Mouse (Mus musculus) left cerebral cortex, postnatal 25 days (tissue): ENCODE results near the gene Ccdc71. TPM values are rescaled to one million over a fixed set of nuclear protein-coding genes. Genes with fewer than 3 reads are reported as not detected.

Experiments used
- DNase-seq, 2 experiments: peaks; one replicate each; pipeline ENCODE4 v3.0.0; 2022; ENCODE audit warnings: low spot score in 2 of 2, mixed read lengths in 1 of 2
- intact Hi-C: fragments of 180-260 bp; cut with DNase I; formaldehyde crosslinking; loops from one replicate; pipeline ENCODE4 v1.15.1; 2025
- total RNA-seq, 2 experiments: library from RNA; stranded (reverse); gene quantifications; 2 replicates each; pipeline ENCODE4 v1.2.3; 2021

Ccdc71 gene
- total RNA-seq, 2 experiments from 2014 or later, result 40.3 to 42.2 TPM

DNA sequence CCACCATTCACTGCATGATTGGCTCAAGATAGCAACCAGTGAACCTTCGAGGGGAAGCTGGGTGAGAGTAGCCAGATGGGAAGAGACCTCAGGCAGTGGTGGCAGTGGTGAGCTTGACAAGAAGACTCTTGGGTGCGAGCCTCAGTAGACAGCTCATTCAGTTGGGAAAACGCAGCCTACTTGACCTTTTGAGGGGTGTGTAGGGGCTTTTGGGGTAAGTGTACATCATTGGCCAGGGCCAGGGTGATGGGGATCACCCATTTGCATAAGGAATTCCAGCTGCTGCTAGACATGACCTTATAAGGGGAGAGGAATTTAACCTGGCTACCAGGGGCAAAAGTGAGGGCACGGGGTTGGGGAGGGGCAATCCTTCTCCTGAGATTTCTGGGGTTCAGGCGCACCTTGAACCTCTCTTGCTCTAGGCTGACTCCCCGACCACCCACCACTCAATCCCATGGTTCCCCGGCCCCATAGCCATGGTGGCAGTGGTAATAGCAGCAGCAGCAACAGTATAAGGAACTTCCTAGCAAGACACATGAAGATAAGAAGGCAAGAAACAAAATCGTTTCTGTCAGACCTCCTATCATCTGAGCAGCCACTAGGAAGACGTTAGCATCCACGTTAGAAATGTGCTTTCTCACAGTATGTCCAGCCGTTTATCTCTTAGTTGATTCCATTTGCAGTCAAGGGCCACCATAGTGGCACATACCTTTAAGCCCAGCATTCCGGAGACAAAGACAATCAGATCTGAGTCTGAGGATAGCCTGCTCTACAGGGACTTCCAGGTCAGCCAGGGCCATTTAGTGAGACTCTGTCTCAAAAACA, 4.4 kb upstream of the Ccdc71 start:
- intact Hi-C loops, result no loop called here
- no peak for DNase-seq

DNA sequence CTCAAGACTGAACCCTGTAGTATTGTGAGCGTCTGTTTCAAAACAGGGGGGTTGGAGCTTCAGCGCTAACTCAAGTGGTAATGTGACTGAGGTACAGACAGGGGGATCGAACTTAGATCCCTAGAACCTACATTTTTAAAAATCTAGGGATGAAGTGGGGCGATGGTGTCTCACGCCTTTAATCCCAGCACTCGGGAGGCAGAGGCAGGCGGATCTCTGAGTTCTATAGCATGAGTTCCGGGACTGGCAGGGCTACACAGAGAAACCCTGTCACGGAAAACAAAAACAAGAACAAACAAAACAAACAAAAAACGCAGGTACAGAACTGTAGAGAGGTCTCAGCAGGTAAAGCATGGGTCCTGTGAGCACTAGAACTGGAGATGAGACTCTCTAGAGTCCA, 3.4 kb upstream of the Ccdc71 start:
- no peak for DNase-seq
- intact Hi-C loops, result no loop called here

DNA sequence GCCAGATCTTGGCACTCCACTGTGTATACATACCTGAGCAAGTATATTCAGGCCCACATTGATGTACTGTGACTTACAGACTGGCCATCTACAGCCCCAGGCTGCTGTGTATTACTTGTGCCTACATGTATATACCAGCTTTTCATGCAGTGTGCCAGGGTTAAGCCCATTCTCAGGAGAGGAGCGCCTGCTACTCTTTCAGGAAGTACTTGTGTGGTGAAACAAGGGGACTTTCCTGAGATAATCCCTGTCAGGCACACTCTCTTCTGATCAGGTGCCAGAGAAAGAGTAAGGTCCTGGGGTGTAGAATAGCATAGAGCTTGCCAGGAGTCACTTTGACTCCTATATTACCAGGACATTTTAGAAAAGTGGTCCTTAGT, 398 bp upstream of the Ccdc71 start:
- DNase-seq, result no peak
- intact Hi-C loops, result no loop called here

DNA sequence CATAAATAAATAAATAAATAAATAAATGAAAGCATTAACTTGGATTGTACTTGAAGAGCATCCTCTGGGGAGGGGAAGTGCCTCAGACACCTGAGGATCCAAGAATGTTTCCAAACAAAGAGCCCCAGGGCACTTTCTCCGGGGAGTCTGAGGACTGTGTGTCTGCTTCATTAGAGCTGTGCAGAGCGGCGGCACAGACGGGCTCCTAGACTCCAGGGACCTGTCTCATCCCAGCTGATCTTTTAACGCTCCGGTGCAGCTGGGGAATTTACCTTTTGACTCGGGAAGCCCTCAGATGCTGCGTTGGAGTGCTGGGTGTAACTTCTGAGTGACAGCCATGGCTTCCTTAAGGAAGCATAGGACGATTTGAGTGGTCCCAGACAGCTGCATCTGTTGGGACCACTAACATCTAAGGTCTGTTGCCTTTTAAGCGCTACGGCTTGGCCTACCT, 879 bp downstream of the Ccdc71 start, which contains the start of gene Klhdc8b:
TSS of gene Klhdc8b (minus strand) at position 401 of the 451 bp plus-strand sequence.
- no peak for DNase-seq
- intact Hi-C loops, result no loop called here

DNA sequence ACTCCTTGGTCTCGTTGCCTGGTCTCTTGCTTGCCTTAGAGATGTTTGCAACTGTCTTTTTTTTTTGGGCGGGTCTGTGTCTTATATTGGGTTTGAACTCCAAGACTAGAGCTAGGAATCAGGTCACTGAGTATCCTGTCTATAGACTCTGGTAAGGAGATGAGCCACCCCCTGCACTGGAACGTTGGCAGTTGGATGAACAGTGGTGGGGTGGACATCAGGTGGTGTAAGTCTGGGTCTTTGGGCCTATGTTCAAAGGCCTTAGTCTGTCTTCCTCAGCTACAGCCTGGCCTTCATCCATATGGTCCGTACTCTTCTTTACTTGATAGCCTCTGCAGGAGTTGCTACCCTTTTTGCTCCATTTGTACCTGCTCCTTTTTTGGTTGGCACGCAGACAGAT, 1.3 kb downstream of the Ccdc71 start:
- intact Hi-C loops, result no loop called here
- DNase-seq, result no peak

DNA sequence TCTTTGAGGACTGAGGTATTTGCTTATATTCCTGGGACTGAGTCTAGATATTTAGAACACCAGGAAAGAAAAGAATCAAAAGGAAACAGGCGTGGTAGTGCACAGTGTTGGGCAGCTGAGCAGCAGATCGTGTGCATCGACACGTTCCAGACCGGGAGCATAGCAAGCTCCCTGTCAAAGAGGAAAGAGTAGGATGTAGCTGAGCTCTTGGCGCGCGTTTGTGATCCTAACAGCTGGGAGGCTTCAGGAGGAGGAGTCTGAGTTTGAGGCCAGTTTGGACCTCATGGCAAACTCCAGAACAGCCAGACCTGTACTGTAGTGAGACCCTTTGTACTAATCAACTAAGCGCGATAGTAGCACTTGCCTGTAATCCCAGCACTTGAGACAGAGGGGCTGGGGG, 1.9 kb downstream of the Ccdc71 start:
- DNase-seq, result no peak
- intact Hi-C loops, result no loop called here

DNA sequence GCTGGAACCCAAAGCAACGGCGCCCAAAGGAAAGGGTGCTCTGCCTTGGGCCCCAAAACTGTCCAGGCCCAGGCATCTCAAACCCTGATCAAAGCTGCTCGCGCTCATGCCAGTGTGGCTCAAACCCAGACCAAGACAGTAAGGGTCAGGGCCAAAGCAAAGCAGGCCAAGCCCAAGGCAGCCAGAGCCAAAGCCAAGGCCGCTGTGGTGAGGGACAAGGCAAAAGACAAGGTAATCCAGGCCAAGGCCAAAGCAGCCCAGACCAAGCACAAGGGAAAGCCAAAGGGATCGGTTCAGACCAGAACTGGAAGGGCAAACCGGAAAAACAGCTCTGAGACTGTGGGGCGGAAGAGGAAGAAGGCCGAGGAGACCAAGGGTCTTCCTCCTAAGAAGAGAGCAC, 3.4 kb downstream of the Ccdc71 start:
- intact Hi-C loops, result no loop called here

DNA sequence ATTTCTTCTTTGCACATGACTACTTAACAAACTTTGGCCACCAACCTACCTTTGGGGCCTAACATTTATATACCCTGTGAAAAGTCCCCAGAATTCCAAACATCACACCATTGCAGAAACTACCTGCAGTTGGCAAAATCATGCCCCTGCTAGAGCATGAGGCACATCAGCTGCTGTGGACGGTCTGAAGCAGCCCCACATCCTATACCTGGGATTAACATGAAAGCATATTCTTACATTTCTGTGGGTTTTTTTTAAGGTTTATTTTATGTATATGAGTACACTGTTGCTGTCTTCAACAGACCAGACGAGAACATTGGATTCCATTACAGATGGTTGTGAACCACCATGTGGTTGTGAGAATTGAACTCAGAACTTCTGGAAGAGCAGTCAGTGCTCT, 5.9 kb downstream of the Ccdc71 start:
- DNase-seq, result no peak
- intact Hi-C loops, result no loop called here

More for the DNA sequence above, 3.4 kb downstream of the Ccdc71 start:
- no peak for DNase-seq

DNA sequence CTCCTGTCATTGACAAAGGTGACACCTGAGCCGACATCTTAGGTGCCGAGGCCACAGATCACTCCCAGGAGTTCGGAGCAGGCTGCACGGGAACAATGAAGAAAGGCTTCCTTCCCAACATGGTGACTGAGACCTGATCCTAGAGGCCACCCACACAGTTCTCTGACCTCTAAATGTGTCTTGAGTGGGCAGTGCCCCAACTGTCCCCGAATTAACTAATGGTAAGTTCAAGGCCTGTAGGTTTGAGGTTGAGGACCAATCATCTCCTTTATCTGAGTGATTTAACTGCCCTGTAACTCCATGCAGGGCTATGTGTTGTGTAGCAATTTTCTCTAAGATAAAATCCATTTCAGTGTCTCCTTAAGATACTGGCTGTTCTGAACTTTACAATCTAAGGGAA, 9.1 kb downstream of the Ccdc71 start:
- no peak for DNase-seq
- intact Hi-C loops, result no loop called here

DNA sequence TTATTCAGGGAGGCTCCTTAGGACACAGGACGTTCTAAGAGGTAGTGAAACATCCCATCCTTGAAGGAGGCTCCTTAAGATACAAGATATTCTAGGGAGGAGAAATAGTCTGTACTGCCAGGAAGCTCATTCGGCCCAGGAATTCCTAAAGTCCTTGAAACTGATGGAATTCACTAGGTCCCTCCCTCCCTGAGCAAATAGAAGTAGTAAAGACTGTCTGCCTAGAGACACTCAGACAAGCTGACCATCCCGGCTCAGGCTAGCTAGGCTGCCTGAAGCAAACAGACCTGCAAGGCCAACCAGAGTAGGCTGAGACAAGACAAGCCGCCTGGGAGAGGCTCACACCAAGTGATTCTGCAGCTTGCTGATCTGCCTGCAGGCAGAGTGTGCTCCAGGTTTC, 9.5 kb downstream of the Ccdc71 start:
- no peak for DNase-seq
- intact Hi-C loops, result no loop called here

DNA sequence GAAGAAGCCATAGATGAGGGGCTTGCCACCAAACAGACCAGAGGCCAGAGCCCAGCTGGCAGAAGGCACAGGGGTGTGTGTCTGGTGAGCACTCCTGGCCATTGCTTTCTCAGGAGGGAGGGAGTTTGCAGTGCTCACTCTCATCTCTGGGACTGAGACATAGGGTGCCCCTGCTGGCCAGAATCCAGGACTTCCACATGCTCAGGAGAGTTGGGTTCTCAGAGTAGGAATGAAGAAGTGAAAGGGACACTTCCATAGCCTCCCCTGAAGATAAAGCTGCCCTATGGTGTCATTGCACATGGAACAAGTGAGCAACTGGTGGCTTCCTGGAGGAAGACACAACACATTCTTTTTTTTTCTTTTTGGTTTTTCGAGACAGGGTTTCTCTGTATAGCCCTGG, 14.2 kb downstream of the Ccdc71 start:
- DNase-seq, result no peak
- intact Hi-C loops, result no loop called here

DNA sequence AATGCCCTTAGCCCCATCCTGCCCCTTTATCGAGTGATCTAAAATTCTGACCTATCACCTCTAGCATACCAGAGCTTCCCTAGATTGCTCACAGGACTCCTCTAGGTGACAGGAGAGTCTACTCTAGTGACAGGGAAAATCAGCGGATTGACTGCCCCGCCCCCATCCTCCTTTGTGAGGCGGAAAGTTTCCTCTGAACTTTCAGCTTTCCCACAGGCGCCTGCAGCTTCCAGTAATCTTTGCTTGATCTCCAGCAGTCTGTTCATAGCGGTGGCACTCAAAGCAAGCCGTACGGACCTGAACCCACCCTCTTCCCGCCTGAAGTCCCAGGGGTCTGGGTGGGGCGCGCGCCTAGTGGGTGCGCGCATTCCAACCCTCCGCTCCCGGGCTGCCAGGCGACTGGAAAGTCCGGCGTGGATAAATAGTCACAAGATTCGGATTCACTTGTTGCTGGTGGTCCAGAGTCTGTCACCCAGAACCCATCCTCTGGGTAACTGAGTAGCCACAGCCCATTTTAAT, 18.4 kb downstream of the Ccdc71 start:
- peak in 1 of 2 experiments; percentile 33 for DNase-seq
- intact Hi-C loops, result no loop called here

DNA sequence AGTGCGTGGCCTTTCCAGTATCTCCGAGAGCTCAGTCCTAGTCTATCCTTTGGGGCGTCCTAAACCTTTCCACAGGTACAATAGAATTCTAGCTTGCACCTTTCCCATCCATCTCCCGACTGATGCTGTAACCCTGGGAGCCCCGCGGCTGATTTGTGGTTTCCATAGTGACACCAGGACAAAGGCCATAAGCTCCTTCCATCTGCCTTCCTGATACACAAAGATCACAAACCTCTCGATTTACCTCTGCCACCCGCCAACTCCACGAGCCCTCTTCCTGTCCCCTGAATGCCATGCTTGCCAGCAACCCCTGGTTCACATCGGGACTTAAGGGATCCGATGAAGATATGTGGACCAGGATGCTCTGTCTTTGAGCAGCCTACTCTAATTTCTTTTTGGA, 18.9 kb downstream of the Ccdc71 start:
- intact Hi-C loops, result no loop called here
- DNase-seq, result no peak

DNA sequence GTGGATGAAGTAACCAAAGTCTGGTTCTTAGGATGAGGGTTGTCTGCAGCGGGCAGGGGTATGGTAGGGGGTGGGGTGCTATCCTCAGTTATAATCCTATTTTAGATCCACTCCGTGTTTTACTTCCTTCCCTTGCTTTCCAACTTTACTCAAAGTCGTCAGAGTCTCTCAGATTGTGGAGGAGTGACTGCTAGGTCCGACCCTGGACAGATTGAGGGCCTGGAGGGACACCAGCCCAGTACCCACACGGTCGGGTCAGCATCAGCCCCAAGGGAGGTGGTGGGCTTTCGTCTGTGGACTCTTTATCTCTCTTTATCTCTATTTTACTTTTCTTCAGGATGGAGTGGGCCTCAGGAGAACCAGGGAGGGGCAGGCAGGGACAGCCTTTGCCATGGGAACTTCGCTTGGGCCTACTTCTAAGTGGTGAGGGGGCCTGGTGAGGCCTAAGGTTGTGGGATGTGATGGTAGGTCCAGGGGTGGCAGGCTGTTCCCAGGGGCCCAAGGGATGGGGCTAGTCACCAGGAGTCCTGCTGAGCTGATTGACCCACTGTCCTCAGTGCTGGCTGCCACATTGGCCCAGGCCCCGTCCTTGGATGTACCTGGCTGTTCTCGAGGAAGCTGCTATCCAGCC, 19.5 kb downstream of the Ccdc71 start, which contains the start of gene Lamb2:
TSS of gene Lamb2 (plus strand) at position 16 of the 631 bp plus-strand sequence.
- intact Hi-C loops, result no loop called here
- peak in 1 of 2 experiments; percentile 14 for DNase-seq

DNA sequence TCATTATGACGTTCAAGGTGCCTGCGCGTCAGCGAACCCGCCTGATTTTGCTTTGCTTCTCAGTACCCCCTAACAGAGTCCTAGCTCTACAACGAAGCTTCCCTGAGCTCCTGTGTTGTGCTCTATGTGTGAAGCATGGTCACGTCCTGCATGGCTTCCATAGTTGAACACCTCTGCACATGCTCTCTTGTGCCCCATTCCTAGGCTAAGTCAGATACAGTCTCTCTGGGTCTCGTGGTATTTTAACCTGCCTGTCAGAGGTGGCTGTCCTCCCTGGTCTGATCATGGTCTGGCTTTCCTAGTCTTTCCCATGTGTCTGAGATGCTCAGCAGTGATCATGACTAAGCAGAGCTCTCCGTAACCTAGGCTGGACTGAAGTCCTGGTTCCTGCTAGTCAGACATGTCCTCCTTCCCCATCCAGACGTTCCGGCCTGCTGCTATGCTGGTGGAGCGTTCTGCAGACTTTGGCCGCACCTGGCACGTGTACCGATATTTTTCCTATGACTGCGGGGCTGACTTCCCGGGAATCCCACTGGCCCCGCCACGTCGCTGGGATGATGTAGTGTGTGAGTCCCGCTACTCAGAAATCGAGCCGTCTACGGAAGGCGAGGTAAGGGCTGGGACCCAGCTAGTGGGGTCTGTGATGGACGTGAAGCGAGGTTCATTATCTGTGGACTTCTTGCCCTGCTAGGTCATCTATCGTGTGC, 20.6 kb downstream of the Ccdc71 start:
- intact Hi-C loops, result no loop called here
- DNase-seq, result no peak

DNA sequence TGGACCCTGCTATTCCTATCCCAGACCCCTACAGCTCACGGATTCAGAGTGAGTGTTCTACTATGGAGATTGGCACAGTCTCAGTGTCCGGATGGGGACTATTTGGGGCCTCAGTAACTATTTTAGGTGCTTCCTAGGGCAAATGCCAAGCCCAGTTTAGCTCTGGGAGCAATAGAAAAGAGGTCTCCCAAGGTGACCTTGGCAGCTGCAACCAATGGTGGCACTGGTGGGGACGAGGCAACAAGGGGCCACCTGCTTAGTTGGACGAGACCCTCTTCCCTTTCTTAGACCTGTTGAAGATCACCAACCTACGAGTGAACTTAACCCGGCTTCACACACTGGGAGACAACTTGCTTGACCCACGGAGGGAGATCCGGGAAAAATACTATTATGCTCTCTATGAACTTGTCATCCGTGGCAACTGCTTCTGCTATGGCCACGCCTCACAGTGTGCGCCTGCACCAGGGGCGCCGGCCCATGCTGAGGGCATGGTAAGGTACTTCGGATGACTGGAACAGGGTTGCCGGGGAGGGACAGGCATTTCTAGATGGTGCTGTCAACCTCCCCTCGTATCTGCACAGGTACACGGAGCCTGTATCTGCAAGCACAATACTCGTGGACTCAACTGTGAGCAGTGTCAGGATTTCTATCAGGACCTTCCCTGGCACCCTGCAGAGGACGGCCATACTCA, 21.3 kb downstream of the Ccdc71 start:
- intact Hi-C loops, result no loop called here

DNA sequence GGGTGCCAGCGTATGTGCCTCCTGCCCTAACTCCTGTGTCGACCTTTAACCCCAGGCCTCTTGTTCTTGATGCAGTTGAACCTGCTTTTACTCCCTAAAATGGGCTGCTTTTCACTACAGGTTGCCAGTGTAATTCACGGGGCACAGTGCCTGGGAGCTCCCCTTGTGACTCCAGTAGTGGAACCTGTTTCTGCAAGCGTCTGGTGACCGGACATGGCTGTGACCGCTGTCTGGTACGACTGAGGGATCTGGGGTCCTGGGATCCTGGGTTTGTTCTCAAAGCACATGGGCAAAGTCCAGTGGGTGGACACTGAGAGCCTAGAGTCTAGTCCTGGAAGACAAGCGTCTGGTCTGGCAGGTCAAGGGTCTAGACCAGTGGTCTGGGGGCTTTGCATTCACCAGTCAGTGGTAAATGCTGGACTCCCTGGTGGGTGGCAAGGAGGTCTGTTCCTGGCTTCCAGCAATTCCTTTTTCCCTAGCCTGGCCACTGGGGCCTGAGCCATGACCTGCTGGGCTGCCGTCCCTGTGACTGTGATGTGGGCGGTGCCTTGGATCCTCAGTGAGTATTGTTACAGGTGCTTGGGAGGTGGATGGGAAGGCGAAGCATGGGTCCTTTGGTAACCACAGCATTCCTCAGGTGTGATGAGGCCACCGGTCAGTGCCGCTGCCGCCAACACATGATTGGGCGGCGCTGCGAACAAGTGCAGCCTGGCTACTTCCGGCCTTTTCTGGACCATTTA, 22.9 kb downstream of the Ccdc71 start:
- DNase-seq, result no peak
- intact Hi-C loops, result no loop called here

More for the DNA sequence above, 21.3 kb downstream of the Ccdc71 start:
- DNase-seq, result no peak

DNA sequence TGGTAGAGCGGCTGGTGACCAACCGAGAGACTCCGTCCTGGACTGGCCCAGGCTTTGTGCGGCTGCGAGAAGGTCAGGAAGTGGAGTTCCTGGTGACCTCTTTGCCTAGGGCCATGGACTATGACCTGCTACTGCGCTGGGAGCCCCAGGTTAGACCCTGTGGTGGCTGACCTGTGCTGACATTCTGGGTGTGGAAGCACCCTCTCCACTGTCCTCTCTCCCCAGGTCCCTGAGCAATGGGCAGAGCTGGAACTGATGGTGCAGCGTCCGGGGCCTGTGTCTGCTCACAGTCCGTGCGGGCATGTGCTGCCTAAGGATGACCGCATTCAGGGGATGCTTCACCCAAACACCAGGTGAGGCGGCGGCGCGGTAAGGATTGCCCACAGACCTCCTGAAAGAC, 23.7 kb downstream of the Ccdc71 start:
- no peak for DNase-seq
- intact Hi-C loops, result no loop called here

DNA sequence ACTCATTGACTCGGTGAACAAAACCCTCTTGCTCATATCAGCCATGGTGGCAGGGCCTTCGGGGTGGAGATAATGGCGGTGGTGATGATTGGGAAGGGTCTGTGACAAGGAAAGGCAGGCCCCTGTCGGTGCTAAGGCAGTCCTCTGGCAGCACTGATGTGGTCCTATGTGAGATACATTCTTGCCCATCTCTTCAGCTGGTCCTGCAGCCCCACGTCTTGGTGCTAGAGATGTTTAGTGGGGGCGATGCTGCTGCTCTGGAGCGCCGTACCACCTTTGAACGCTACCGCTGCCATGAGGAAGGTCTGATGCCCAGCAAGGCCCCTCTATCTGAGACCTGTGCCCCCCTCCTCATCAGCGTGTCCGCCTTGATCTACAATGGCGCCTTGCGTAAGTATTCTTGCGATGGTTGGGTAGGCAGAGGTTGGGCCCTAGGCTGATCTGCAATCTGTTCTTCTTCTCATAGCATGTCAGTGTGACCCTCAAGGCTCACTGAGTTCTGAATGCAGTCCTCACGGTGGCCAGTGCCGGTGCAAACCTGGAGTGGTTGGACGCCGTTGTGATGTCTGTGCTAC, 25.1 kb downstream of the Ccdc71 start:
- no peak for DNase-seq

More for the DNA sequence above, 25.1 kb downstream of the Ccdc71 start:
- intact Hi-C loops, result no loop called here
